Mouse (Mus musculus) gastrocnemius, postnatal 36 days (tissue): Measurements from ENCODE around the gene Elfn2. TPM values are rescaled to one million over a fixed set of nuclear protein-coding genes. Genes with fewer than 3 reads are reported as not detected.

Experiments
- DNase-seq, 2 experiments: peaks; one replicate each; pipeline ENCODE4 v3.0.0; 2022
- intact Hi-C: fragments of 180-260 bp; cut with DNase I; formaldehyde crosslinking; loops from one replicate; pipeline ENCODE4 v1.15.1; 2025
- total RNA-seq, 2 experiments: library from RNA; stranded (reverse); gene quantifications; 2 replicates each; pipeline ENCODE4 v1.2.3; 2021

Gene Elfn2
- total RNA-seq, 2 experiments from 2014 or later = 0.02 to 0.08 TPM

DNA sequence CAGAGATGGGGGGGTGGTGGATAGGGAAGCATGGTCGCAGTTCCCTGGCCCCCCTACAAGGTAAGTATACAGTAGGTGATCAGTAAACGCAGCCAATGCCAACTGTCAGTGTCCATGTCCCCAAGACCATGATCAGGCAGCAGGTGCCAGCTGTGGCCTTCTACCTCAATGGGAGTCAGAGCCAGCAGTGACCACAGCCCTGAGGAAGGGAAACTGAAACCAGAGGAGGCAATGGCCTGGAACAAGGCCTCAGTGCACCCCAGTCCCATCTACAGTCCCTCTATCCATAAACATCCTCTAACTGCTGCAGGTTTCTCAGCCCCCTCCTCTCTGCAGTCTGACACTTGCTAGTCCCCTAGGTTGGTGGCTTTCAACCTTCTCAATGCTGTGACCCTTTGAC lies 27.9 kb downstream of the Elfn2 start:
- DNase-seq = no peak
- intact Hi-C loops = no loop called here

GRCm38 (mm10) chr15:78686910-78687309 lies 31.7 kb downstream of the Elfn2 start:
- no peak for DNase-seq
- intact Hi-C loops = no loop called here

GRCm38 (mm10) chr15:78684111-78684510 lies 34.5 kb downstream of the Elfn2 start:
- DNase-seq = no peak
- intact Hi-C loops = no loop called here

DNA sequence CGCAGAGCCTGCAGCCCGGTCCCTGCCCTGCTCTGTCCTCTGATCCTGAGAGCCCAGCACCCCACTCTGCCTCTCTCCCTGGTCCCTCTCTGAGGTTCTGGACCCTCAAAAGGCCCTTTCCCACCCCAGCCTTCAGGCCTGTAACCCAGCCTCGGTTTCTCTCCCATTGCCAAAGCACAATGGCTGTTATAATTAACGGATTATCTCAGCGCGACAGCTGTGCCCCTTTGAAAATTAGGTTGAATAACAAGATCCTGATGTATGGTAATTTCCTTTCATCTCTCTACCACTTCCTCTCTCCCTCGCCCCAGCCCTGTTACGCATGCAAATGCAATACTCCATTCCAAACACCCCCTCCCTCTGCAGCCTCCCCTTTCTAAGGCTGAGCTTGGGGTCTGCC lies 35.1 kb downstream of the Elfn2 start:
- intact Hi-C loops = no loop called here
- no peak for DNase-seq

GRCm38 (mm10) chr15:78681781-78682180 lies 36.8 kb downstream of the Elfn2 start:
- intact Hi-C loops = no loop called here
- no peak for DNase-seq

GRCm38 (mm10) chr15:78681301-78681700 lies 37.3 kb downstream of the Elfn2 start:
- intact Hi-C loops = no loop called here

DNA sequence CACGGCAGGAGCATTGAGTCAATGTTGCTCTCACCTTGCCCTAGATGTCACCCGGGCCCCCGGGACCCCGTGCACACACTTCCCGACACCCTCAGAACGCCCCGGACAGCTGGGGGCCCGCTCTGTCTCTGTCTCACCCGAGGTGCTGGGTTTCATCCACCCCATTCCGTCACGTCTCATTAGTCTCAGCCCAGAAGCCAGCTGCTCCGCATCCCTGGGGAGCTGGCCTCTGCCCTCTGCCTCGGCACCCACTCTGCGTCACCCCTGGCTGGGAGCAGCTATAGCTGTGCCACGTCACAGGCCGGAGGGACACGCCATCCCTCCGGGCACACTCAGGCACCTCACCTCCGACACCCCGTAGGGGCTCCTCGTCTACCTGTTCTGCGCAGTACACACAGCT lies 38.3 kb downstream of the Elfn2 start:
- DNase-seq = no peak
- intact Hi-C loops = no loop called here

More at GRCm38 (mm10) chr15:78681301-78681700, 37.3 kb downstream of the Elfn2 start:
- no peak for DNase-seq

- DNase-seq = no peak
- intact Hi-C loops = no loop called here
Observed at GRCm38 (mm10) chr15:78677708-78678107, 40.9 kb downstream of the Elfn2 start.

DNA sequence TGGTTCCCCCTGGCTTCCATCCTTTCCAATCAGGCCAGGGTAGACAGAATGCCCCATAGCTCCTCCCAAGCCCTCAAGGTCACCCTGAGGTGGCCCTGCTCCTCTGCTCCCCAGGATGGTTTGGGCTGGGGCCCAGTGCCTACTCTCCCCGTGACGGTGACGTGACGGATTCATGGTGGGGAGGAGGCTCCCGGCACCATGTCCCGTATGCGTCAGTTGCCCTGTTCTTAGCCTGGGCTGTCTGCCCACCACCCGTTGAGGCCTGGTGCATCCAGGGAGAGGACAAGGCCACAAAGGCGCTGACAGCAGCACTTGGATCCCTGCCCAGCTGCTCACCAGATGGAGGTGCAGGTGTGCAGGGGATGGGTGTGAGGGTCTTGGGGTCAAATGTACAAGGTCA lies 41.6 kb downstream of the Elfn2 start:
- intact Hi-C loops = no loop called here
- no peak for DNase-seq

GRCm38 (mm10) chr15:78674912-78675412 lies 43.6 kb downstream of the Elfn2 start:
- intact Hi-C loops = no loop called here
- DNase-seq = no peak

DNA sequence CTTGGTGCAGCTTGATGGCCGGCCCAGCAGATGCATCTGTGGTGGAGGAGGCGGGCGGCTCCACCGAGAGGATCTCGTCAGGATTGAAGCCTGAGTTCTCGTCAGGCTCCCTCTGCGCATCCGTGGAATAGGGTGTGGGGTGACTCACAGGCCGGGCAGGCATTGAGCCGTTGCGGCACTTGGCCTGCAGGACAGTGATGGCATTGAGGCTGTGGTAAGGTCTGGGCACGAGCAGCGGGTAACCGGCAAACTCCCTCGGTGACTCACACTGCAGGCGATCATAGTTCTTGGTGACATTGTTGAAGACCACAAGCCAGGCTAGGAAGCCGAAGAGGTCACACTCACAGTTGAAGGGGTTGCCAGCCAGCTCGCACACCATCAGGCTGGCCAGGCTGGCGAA lies 45.1 kb downstream of the Elfn2 start:
- intact Hi-C loops = no loop called here
- no peak for DNase-seq

GRCm38 (mm10) chr15:78670341-78670740 lies 48.2 kb downstream of the Elfn2 start:
- DNase-seq = no peak
- intact Hi-C loops = no loop called here

- no peak for DNase-seq
- intact Hi-C loops = no loop called here
Observed at GRCm38 (mm10) chr15:78669221-78669871, 49.2 kb downstream of the Elfn2 start.

GRCm38 (mm10) chr15:78664268-78664667 lies 54.3 kb downstream of the Elfn2 start:
- intact Hi-C loops = no loop called here
- DNase-seq = no peak

DNA sequence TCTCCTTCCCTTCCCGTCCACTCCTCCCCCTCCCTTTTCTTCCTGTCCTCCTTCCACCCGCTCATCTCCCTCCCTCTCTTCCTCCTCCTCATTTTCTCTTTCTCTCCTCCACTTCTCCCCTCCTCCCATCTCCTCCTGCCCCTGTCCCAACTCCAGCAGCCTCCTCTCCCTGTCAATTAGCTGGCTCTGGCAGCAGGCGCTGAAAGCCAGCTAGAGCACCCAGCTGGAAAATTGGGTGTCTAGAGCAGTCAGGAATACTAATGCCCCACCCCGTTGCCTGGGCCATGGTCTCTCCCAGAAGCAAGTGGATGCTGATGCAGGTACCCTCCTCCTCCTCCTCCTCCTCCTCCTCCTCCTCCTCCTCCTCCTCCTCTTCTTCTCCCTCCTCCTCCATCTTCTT lies 67.4 kb downstream of the Elfn2 start:
- intact Hi-C loops = no loop called here
- DNase-seq = no peak

DNA sequence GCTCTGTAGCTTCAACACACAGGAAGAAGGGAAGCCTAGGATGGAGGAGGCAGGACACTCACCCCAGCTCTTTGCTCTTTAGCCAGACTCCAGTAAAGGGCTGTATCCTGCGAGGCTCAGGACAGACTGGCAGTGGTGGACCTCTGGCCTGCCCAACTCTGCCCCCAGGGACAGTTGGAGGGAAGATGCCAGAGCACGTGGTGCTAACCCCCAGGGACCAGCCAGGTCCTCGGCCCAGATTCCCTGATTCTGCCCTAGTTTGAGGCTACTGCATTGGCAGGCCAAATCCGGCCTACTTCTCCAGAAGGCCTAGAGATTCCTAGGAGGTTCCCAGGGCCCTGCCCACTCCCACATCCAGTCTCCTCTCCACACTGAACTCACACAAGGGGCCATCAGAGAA lies 70.8 kb downstream of the Elfn2 start:
- DNase-seq = peak in 1 of 2 experiments; percentile 29
- intact Hi-C loops = no loop called here

DNA sequence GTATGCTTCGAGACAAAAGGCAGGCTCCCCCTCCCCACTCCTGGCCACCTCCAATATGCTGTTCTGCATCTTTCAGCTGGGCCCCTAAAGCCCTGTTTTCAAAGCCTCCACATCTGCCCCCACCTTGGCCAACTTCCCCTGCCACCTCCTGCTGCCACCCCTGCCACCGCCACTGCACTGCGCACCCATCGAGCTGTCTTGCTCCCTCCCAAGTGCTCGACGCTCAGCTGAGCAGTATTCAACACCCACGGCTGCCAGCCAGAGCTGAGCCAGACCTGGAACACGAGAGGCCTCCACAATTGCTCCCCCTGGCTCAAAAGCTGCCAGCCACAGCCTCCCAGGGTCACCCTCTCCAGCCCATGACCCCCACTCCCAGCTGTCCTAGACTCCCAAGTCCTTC lies 74.0 kb downstream of the Elfn2 start:
- no peak for DNase-seq
- intact Hi-C loops = no loop called here

DNA sequence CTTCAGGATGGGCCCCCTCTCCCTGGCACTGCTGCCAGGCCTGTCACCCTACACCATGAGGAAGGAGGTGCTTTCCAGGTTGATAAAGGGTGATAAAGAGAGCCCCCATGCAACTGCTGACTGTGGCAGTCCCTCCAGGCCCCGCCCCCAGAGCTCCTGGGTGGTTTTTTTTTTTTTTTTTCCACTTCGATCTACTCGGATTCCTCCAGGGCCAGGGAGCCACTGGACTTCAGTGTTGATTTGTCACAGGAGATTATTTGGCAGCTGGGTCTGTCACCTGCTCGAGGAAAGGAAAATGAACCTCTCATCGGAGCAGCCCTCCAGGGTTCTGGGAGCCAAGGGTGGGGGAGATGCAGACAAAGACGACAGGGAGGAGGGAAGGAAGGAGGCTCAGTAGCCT lies 74.9 kb downstream of the Elfn2 start:
- DNase-seq = no peak
- intact Hi-C loops = no loop called here

GRCm38 (mm10) chr15:78635231-78635630 lies 83.3 kb downstream of the Elfn2 start:
- DNase-seq = peak in 1 of 2 experiments; percentile 53
- intact Hi-C loops = no loop called here

DNA sequence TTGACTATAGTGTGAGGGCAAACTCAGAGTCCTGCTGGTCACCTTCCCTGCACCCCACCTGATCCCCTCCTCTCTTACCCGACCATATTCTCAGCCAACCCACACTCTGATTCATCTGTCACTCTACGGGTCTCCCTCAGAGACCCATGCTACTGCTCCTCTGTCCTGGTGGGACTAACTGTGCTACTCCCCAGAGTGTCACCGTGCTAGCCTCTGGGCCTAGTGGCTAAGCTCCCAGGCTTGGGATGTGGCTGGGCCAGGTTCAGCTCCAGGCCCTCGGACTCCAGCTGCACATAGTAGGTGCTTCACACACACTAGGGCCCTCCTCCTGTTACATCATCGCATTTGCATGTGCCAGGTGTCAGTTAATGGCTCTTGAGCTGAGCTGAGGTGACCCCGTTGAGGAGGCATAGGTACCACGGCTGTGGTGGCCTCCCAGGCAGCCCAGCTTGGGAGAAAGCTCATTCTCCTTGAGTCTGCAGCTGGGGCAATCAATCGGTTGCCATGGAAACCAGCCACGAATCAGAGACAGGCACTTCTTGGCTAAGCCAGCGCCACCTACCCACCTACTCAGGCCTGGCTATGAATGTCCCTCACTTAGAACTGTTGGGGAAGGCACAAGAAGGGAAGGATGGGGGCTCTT lies 84.4 kb downstream of the Elfn2 start:
- no peak for DNase-seq
- intact Hi-C loops = no loop called here

DNA sequence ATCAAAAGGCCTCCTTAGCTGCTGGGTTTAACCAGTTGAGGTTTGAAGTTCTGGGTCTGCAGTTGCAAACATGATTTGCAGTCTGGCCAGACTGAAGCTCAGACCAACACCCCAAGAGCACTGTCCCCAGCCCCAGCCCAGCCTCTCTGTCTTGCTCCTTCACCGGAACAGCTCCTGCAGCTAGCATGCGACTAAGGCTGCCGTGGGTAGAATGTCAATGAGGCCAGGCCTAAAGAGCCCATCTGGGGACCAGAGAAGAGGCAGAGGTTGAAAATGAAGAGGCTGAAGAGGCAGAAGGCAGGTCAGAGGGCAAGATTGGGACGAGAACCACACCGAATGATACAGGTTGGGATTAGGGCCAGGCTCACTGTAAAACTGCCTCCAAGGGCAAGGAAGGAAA lies 85.2 kb downstream of the Elfn2 start:
- DNase-seq = no peak
- intact Hi-C loops = no loop called here

- intact Hi-C loops = no loop called here
- DNase-seq = no peak
Observed at GRCm38 (mm10) chr15:78632387-78632786, 86.2 kb downstream of the Elfn2 start.
